Mouse (Mus musculus) Patski (cell line): ENCODE data around the gene Gstk1. TPM values are rescaled to one million over a fixed set of nuclear protein-coding genes. Genes with fewer than 3 reads are reported as not detected.

Source experiments
- ATAC-seq: fragments of 100-300 bp; one replicate; pipeline ENCODE4 v1.8.0; 2021
- CTCF ChIA-PET: fragments of 350-600 bp; sonication (Branson Sonifier 250); formaldehyde crosslinking; loops from one replicate; lab custom pipeline; 2022; ENCODE audit warnings: inconsistent platforms; lab: Charles Lee
- POLR2A ChIA-PET: fragments of 350-600 bp; sonication (Branson Sonifier 250); formaldehyde crosslinking; loops from one replicate; lab custom pipeline; 2022; ENCODE audit warnings: antibody characterized with exemption, inconsistent platforms; lab: Charles Lee
- DNase-seq: peaks from one replicate; pipeline ENCODE4 v3.0.0-alpha.2; 2011; ENCODE audit warnings: low read depth, low spot score
- H3K27me3 ChIP-seq: fragments of 371-371 bp; one replicate; pipeline ENCODE4 v1.5.1; 2021
- CTCF ChIP-seq: fragments of 100-300 bp; IDR thresholded peaks from one replicate; pipeline ENCODE4 v1.5.1; 2021
- in situ Hi-C: fragments of 300-500 bp; cut with MboI; formaldehyde crosslinking; loops from 3 replicates; pipeline ENCODE4 v1.11.1; 2018; ENCODE audit warnings: low pct_unique_long_range_greater_than_20kb, mixed read lengths
- polyA plus RNA-seq: library from polyadenylated mRNA; unstranded; gene quantifications from one replicate; pipeline ENCODE4 v1.2.3, GENCODE M21; 2021

The Gstk1 gene
- 52.2 TPM for polyA plus RNA-seq

DNA sequence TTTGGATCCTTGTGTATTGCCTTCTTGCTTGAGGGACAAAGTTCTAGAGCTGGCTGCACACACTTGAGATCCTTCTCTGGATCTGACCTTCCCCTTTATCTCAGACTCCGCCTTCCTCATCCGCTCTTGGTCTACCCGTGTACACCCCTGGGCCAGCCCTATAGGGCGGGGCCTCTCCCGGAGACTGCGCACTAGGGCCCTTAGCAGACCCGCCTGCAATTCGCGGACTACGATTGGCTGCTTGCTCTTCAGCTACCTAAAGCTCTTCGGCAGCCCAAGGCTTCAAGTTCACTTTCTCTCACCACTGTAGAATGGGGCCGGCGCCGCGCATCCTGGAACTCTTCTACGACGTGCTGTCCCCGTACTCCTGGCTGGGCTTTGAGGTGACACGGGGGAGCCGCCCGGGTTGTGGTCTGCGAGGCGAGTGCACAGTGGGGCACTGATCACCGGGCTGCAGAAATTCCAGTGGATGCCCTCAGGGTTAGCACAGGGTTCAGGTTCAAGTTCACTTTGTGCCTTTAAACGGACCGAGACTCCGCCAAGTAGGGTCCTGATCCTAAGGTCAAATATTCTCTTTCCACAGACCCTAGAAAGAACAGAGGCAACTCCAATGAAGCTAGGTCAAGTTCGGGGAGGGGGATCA, at the start of gene Gstk1:
Gstk1 (plus strand) TSS at position 225 of the 643 bp plus-strand sequence.
- H3K27me3 ChIP-seq, result peaks cover 15% of the 10 kb centered on the region
- ChIA-PET POLR2A (no interaction called here), CTCF (interaction anchor here (1.2 kb wide), 1 partner anchor 16 kb away, joined by 3 read pairs; the partner anchor contains the start of gene Tmem139)
- DNase-seq (no peak), ATAC-seq (peak; percentile 90)
- in situ Hi-C loops, result loop anchor here (25.0 kb wide), 1 partner anchor 591 kb away; the partner anchor contains the start of gene Olfr449
- no peak for TF ChIP-seq CTCF

DNA sequence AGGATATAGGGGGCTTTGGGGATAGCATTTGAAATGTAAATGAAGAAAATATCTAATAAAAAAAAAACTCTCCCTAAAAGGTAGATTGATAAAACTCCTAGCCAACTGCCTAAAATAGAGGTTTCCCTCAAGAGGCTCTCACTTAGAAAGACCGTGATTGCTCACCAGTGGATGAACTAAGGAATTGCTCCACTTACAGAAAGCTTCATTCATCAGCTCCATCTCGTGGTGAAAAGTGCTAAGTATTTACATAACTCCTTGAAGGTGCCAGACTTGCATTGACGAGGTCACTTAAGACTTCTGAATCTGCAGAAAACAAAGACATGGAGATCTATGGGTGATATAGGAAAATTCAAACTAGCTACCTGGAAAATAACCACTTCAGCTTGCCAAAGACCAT, 48.0 kb upstream of the Gstk1 start:
- in situ Hi-C loops, result no loop called here
- TF ChIP-seq CTCF, result peak; percentile 37
- ATAC-seq (no peak), DNase-seq (peak; percentile 6)
- POLR2A ChIA-PET, result no interaction called here
- peaks cover 22% of the 10 kb centered on the region for H3K27me3 ChIP-seq
- CTCF ChIA-PET, result interaction anchor here (0.9 kb wide), 1 partner anchor 437 kb away, joined by 3 read pairs; no protein-coding TSS in a partner anchor

DNA sequence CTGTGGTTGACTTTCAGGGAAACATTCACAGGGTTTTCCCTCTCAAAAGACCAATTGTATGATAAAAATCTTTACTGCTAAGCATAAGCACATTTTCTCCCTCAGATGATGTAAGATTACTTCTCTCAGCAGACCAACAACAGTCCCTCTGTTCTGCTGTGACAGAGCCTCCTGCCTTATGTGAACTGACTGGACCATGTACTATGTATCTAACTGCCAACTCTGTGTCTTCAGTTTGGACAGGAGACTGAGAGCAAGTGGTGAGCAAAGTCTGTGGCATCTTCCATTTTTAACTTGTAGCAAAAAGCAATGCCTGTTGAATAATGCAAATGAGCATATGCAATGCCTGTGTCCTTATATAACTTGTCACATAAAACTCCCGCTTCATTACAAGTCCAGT, 46.2 kb upstream of the Gstk1 start:
- POLR2A ChIA-PET, result no interaction called here
- CTCF ChIA-PET, result no interaction called here
- in situ Hi-C loops, result no loop called here
- H3K27me3 ChIP-seq, result peaks cover 14% of the 10 kb centered on the region
- ATAC-seq, result no peak
- TF ChIP-seq CTCF, result no peak
- DNase-seq, result no peak

DNA sequence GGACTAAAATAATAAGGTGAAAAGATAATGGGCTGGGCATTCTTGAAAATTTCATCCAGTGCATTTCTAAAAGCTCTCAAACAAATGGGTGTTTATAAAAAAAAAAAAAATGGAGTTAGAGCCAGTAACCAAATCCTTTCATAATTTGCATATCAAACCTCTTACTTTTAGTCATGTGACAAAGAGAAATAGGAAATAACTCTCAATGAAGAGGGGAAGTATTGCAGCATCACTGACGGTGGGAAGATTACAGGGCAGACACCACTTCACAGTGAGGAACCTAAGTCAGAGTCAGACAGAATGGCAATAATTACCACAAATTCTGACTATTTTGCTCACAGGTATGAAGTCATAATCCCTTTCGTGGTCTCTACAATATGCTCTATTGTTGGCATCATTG, 30.7 kb upstream of the Gstk1 start, which contains the start of gene Tas2r144:
Tas2r144 (plus strand) TSS at position 301 of the 400 bp plus-strand sequence.
- ATAC-seq (no peak), DNase-seq (no peak)
- H3K27me3 ChIP-seq, result peaks cover 21% of the 10 kb centered on the region
- CTCF ChIA-PET, result no interaction called here
- TF ChIP-seq CTCF, result no peak
- in situ Hi-C loops, result no loop called here
- POLR2A ChIA-PET, result no interaction called here

DNA sequence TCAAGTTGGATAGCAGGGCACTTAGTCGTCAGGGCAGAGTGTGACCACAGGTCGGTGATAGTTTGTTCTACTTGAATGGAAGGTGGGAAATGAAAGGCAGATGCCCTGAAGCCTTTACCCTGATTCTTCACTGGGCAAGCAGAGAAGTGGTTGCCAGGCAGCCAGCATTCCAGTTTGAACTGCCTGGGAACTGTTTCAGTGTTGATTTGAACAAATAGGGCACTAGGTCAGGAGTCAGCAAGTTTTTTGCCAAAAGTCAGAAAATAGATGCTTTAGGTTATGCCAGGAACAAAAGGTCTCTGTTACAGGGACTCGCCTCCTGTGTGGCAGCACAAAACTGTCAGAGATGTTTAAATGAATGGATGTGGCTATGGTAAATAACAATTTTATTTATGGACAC, 23.4 kb upstream of the Gstk1 start:
- ChIA-PET POLR2A (no interaction called here), CTCF (no interaction called here)
- ATAC-seq, result no peak
- no peak for DNase-seq
- TF ChIP-seq CTCF, result no peak
- H3K27me3 ChIP-seq, result peaks cover 8% of the 10 kb centered on the region
- in situ Hi-C loops, result no loop called here

DNA sequence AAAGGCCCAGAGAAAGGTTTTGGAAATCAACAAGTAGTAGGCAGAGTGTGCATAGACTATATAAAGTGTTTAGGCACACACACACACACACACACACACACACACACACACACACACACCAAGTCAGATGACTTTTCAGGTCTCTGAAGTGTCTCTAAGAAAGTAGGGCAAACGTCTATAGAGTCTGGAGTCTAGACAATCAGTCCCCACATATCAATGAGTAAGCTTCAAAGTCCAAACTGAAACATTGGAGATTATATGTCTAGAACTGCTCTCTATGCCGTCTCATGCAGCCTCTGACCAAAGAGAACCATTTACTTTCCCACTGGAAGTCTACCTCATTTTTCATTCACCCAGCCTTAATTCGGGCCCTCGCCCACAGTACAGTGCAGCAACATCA, 20.7 kb upstream of the Gstk1 start:
- ChIA-PET CTCF (interaction anchor here (4.8 kb wide), 1 partner anchor 358 kb away, joined by 25 read pairs; no protein-coding TSS in a partner anchor), POLR2A (interaction anchor here (0.9 kb wide), 1 partner anchor 360 kb away, joined by 3 read pairs; no protein-coding TSS in a partner anchor)
- no peak for TF ChIP-seq CTCF
- no peak for ATAC-seq
- DNase-seq, result no peak
- peaks cover 4% of the 10 kb centered on the region for H3K27me3 ChIP-seq
- in situ Hi-C loops, result loop anchor here (5.0 to 25.0 kb wide), 3 partner anchors 102 to 612 kb away; partner anchors contain the start of gene Olfr449

DNA sequence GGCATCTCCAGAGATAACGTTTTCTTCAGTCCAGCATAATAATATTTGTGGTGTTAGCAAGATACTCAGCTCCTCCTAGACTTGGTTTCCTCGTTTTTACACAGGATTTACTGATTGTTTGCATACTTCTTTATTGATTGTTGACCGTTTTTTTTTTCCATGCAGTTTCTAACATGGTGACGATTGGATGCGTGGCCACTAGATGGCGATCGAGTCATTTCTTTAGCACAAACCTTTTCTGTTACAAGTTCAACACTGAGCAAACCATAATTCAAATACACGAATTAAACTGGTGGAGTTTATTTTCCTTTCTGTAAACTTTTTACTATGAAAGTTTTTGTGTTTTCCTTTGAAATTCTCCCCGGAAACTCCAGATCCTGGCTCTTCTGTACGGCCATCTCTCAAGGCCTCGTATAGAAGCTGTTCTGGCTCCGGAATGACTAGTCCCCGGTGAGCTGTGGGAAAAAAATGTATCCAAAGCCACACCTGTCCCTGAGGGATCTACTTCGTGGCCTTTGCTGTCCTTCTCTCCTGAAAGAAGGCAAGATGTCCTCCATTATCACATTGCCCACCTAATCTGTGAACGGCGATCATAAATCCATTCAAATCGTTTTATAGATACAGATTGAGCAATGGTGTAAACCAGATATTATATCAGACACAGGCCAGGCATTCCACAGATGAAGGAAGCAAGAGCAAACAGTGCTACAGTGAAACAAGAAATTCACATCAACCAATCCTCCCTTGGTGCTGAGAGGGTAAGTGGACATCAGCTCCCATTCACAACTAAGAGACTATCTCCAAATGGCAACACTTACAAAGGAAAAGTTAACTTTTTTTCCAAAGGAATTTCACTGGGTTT, 18.3 kb upstream of the Gstk1 start:
- in situ Hi-C loops, result loop anchor here (5.0 to 25.0 kb wide), 3 partner anchors 100 to 610 kb away; partner anchors contain the start of gene Olfr449
- ChIA-PET CTCF (interaction anchor here (0.6 to 4.8 kb wide), 14 partner anchors 11 to 663 kb away, joined by 3 to 25 read pairs (median 4); partner anchors contain the start of gene Casp2), POLR2A (interaction anchor here (0.6 kb wide), 1 partner anchor 27 kb away, joined by 3 read pairs; no protein-coding TSS in a partner anchor)
- ATAC-seq (no peak), DNase-seq (no peak)
- peaks cover 4% of the 10 kb centered on the region for H3K27me3 ChIP-seq
- peak; percentile 68 for TF ChIP-seq CTCF

DNA sequence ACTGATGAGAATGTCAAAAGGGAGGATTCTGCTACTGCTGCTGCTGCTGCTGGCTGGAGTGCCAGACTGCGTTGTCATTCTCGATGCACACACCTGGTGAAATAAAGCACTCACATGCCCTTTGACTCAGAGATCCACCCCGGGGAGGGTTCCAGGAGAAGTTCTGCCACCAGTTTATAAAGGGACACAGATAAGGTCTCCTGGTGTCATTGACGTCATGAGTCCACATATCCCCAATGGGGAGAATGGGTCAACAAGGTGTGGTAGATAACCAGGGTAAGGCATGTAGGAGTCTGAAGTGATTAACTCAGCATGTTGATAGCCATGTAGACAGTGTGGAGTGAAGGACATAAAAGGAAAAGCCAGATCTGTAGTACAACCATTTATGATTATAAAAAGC, 16.1 kb upstream of the Gstk1 start:
- TF ChIP-seq CTCF, result no peak
- H3K27me3 ChIP-seq, result no peaks in the 10 kb centered on the region
- POLR2A ChIA-PET, result interaction anchor here (0.6 kb wide), 1 partner anchor 85 kb away, joined by 3 read pairs; no protein-coding TSS in a partner anchor
- ATAC-seq (no peak), DNase-seq (no peak)
- CTCF ChIA-PET, result interaction anchor here (0.6 to 4.8 kb wide), 4 partner anchors 35 to 354 kb away, joined by 3 to 25 read pairs (median 8); partner anchors contain the start of gene Casp2
- in situ Hi-C loops, result loop anchor here (5.0 to 25.0 kb wide), 3 partner anchors 98 to 608 kb away; partner anchors contain the start of gene Olfr449

DNA sequence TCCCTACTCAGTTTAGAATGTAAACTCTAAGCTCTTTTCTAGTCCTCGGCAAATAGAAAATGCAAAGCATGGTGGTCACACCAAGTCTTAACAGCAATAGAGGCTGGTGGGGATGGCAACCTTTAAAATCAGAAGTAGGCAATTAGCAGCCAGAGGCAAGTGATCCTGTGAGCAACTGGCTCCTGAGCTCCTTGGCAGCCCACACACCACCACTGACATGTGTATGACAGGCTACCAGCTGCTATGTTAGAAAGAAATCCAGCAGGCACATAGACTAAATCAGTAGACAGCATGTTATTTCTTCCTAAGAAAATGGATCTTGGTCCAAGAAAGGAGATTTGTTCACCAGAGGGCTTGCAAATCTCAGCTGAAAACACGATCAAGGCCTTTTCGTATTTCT, 14.5 kb upstream of the Gstk1 start:
- no peak for ATAC-seq
- ChIA-PET CTCF (no interaction called here), POLR2A (no interaction called here)
- H3K27me3 ChIP-seq, result no peaks in the 10 kb centered on the region
- DNase-seq, result no peak
- TF ChIP-seq CTCF, result no peak
- in situ Hi-C loops, result loop anchor here (25.0 kb wide), 1 partner anchor 606 kb away; the partner anchor contains the start of gene Olfr449

DNA sequence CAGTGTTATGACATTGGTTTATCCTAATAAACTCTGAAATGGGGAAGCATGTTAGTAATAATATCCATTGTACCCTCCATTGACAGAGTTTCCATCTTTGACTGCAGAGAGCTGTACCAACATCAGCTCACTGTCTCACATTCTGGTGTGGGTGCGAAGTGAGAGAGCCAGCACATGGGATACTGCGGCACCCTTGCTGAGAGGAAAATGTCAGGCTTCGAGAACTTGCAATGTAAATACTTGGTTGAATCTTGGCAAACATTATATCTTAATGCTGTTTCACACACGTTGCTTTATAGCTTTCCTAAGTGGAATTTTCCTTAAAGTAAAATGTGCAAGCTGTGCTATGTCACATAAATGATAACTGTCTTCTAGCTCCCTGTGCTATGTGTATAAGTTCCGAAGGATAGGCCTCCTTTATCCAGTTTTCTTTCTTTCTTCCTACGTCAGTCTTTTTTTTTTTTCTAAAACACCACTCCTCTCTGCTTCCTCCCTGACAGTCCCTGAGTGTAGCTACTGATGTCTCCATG, 8.4 kb upstream of the Gstk1 start:
- POLR2A ChIA-PET, result interaction anchor here (1.7 kb wide), 1 partner anchor 10 kb away, joined by 4 read pairs; no protein-coding TSS in a partner anchor
- peaks cover 16% of the 10 kb centered on the region for H3K27me3 ChIP-seq
- DNase-seq (no peak), ATAC-seq (no peak)
- CTCF ChIA-PET, result interaction anchor here (0.6 to 1.9 kb wide), 4 partner anchors 11 to 319 kb away, joined by 3 to 6 read pairs (median 4); no protein-coding TSS in a partner anchor
- TF ChIP-seq CTCF, result no peak
- in situ Hi-C loops, result loop anchor here (25.0 kb wide), 1 partner anchor 600 kb away; the partner anchor contains the start of gene Olfr449
